Mouse (Mus musculus) stomach, postnatal 0 days (tissue): ENCODE results near the gene Ckmt1.

ENCODE experiments used
- CTCF ChIP-seq: IDR thresholded peaks from 2 replicates; pipeline ENCODE4 v1.5.1; 2016; ENCODE audit warnings: antibody characterized with exemption, low read depth, mild to moderate bottlenecking, moderate library complexity
- EP300 ChIP-seq: optimal IDR thresholded peaks from 2 replicates; pipeline ENCODE3; 2016; ENCODE audit warnings: antibody characterized with exemption

DNA sequence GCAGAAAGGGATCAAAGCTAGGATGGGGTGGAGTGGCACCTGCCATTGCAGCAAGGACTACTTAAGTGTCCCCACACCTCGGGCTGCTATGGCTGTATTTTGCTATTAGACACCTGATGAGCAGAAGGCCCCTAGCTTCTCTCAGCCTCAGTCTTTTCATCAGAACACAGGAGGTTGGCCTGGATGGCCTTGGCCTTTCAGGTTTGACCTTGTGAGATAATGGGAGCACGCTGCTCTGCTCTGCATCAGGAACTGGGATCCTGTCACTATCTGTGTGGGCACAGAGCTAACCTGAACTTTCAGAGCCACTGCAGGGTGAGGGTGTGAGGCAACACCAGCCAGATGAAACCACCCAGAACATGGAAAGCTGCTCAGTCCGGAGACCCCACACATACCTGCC is 14.8 kb downstream of the Ckmt1 start:
- TF ChIP-seq CTCF (no peak), EP300 (no peak)
